Mouse (Mus musculus) kidney, adult 9 months (tissue): ENCODE results near the gene Phex.

Experiments used
- DNase-seq: peaks from one replicate; pipeline ENCODE4 v3.0.0; 2022

Phex gene

GRCm38 (mm10) chrX:157306796-157307405 is 108.2 kb downstream of the Phex start:
- no peak for DNase-seq

GRCm38 (mm10) chrX:157305852-157306232 is 109.3 kb downstream of the Phex start:
- no peak for DNase-seq

DNA sequence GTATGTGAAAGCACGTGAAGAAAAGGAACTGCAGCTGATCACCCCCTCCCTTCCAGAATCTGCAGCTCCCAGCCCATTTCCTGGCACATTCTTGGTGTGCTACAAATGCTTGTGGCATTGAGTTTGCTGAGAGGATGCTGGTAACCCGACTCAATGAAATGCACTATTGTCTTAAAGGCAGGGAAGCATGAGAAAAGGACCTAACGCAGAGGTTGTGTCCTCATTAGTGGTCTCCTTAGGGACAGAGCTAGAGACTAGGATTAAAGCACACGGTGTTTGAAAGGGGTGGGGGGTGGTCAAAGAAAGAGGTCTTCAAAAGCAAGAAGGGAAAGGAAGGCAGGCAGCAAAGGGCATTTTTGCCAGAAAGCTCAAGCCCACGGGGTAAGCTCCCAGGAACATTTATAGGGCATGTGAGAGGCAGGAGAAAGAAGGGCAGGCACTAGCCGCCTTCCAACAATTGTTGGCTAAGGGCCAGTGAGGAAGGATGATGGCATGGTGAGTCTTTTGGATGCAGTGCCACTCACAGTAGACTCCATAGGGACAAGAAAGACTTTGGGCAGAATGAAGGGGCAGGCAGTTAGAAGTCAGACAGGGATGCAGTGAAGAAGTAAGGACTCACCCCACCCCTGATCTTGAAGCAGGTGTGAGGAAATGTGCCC is 109.8 kb downstream of the Phex start:
- no peak for DNase-seq

- no peak for DNase-seq
These were observed 122.7 kb downstream of the Phex start for GRCm38 (mm10) chrX:157292411-157292810.

- DNase-seq = no peak
These were observed 138.5 kb downstream of the Phex start for GRCm38 (mm10) chrX:157276581-157276980.

GRCm38 (mm10) chrX:157273291-157273690 is 141.8 kb downstream of the Phex start:
- DNase-seq = no peak

DNA sequence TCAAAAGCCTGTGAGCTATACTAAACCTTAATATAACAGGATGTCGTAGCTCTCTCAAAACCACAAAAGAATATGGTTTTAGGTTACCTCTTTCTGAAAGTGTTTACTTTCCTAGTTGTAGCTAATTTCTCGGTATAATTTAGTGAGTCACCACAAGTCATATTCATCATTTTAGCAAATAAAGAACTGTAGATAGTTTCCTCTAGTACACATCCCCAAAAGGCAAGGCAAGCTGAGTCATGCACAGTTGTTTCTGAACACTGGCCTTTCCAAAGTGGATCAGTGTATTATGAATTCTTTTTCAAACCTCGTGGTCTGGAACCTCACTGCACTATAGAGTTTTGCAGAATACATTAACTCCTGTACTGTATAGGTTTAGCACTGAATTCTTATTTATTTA is 143.5 kb downstream of the Phex start:
- DNase-seq = no peak

DNA sequence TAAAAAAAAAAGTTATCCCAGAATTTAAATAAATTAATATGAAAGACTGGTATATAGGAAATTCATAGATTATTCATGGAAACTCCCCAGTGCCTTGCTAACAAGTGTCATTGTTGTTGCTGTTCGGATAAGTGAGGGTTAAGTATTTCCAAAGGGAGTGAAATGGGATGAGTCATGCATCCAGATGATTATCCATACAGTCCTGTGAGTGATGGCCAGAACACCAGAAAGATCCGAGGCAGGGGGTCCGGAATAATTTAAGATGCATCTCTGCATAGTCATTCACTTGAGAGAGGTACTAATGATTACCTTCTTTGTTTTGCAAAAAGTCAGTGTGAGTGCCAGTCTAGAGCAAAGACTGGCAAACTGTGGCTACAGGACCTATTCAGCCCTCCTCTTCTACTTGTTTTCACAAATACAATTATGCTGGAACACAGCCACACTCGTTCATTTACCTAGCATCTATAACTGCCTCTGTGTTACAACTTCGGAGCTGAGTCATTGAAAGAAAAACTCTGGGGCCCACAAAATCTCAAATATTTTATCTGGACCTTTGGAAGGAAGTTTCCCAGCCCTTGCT is 145.3 kb downstream of the Phex start:
- DNase-seq = no peak

- no peak for DNase-seq
These were observed 147.0 kb downstream of the Phex start for GRCm38 (mm10) chrX:157268141-157268540.

DNA sequence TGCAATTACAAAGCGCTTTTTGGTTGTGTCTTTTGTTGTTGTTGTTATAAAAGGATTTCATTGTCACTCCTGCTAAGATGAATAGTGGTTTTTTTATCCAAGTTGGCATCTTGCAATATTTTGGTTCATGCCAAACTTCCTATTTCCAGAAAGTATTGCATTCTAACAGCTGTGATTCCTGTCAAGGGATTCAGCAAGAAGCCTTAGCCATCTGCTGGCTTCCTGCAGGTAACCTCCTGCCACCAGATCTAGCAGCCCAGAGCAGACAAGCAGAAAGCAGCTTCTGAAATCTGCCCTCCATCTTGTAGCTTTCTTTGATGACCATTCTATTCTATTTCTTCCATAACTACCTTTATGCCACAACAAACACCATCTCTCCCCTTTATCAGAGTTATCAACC is 212.4 kb downstream of the Phex start:
- no peak for DNase-seq

GRCm38 (mm10) chrX:157184167-157184566 is 230.9 kb downstream of the Phex start:
- DNase-seq = no peak

DNA sequence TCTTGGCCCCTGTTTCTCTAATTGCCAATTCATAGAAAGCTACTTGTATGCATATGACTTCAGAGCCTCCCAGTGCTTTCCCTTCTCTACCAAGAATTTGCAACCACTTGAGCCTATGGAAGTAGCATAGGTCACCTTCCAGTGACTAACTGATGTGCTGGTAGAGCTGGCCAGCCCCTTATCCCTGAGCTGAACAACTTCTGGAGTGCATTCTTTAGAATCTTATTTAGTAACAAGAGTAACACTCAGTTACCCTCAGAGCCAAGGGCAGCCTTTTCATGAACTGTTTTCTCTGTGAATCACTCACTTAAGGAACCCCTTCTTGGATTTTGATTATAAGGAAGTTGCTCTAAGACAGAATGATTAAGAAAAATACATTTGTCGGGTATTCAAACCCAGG is 234.3 kb downstream of the Phex start:
- DNase-seq = no peak

DNA sequence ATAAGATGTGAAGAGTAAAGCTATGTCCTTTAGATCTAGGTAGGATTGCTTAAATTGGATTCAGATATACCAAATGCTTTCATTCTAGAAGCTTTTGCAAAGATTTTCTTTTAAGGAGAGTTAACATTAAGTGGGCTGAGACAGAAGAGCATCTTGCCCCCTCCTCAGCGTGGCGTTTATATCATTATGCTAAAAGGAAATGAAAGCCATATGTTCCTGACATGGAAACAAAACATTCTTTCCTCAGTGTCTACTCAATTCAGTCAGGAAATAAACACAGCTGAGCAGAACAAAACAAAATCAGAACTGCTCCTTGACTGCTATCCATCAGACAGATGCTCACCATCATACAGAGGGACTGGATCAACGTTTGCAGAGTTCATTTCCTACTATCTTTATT is 251.0 kb downstream of the Phex start:
- no peak for DNase-seq

GRCm38 (mm10) chrX:157163394-157163793 is 251.7 kb downstream of the Phex start:
- DNase-seq = no peak

DNA sequence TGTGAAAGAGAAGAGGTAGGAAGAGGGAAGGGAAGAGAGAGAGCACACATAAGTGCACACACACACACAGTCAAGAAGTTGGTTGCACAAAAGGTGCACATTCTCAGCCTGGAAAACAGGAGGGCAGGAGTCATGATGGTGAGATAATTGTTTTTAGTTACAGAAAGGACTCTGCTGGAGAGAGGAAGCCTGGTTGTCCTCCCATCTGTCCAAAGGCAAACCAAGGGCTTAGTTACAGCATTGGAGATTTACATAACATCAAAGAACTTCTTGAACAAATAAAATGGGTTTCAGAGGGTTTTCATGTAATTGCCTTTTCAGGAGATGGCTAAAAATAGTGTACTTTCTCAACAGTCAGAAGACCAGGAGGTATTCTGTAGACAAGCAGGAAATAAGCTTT is 270.4 kb downstream of the Phex start:
- no peak for DNase-seq

GRCm38 (mm10) chrX:157139601-157140000 is 275.5 kb downstream of the Phex start:
- no peak for DNase-seq
